Mouse (Mus musculus) hindbrain, postnatal 0 days (tissue): Measurements from ENCODE around the gene Igsf3. TPM values are rescaled to one million over a fixed set of nuclear protein-coding genes. Genes with fewer than 3 reads are reported as not detected.
A peak's percentile ranks its signal among the peaks of the same experiment; 100 is the strongest.

Experiments used
- ATAC-seq: fragments of 200-750 bp; cut with Nextera tagmentation; 2 replicates; pipeline ENCODE4 v1.8.0; 2017; ENCODE audit warnings: mild to moderate bottlenecking, moderate TSS enrichment, moderate library complexity
- DNase-seq: peaks from one replicate; pipeline ENCODE4 v3.0.0-alpha.2; 2015; ENCODE audit warnings: low spot score
- H3K27ac ChIP-seq: fragments of 300-500 bp; sonication (generic); 2 replicates; pipeline ENCODE4 v1.5.1; 2014; ENCODE audit warnings: mild to moderate bottlenecking
- H3K27me3 ChIP-seq: fragments of 300-500 bp; sonication (generic); 2 replicates; pipeline ENCODE4 v1.6.1; 2014; ENCODE audit warnings: low read length, mixed read lengths; ENCODE audit not compliant: insufficient read depth
- H3K36me3 ChIP-seq: fragments of 300-500 bp; sonication (generic); 2 replicates; pipeline ENCODE4 v1.6.1; 2014; ENCODE audit warnings: low read length, mixed read lengths; ENCODE audit not compliant: insufficient read depth
- H3K4me1 ChIP-seq: fragments of 300-500 bp; sonication (generic); 2 replicates; pipeline ENCODE4 v1.6.1; 2014; ENCODE audit warnings: antibody characterized with exemption, low read length, mixed read lengths; ENCODE audit not compliant: insufficient read depth
- H3K4me2 ChIP-seq: fragments of 300-500 bp; sonication (generic); 2 replicates; pipeline ENCODE4 v1.6.1; 2014; ENCODE audit warnings: low read depth, mild to moderate bottlenecking, low read length, moderate library complexity, mixed read lengths
- H3K4me3 ChIP-seq: fragments of 300-500 bp; sonication (generic); 2 replicates; pipeline ENCODE4 v1.5.1; 2014; ENCODE audit warnings: low read length
- H3K9ac ChIP-seq: fragments of 300-500 bp; sonication (generic); replicated peaks from 2 replicates; pipeline ENCODE4 v1.6.1; 2014; ENCODE audit warnings: mild to moderate bottlenecking, low read length, moderate library complexity, mixed read lengths
- H3K9me3 ChIP-seq: fragments of 300-500 bp; sonication (generic); 2 replicates; pipeline ENCODE4 v1.6.1; 2016; ENCODE audit warnings: low read length, mixed read lengths
- CTCF ChIP-seq: IDR thresholded peaks from 2 replicates; pipeline ENCODE4 v1.5.1; 2016; ENCODE audit warnings: antibody characterized with exemption, control low read depth, low read depth
- WGBS: fragments of 180-500 bp; shearing (Covaris S2); extraction: QIAGEN DNeasy Blood & Tissue Kit; methylation state at CpG from one replicate; pipeline ENCODE4 v1.1.7; 2014; 5-methylcytosine and 5-hydroxymethylcytosine counted together
- polyA plus RNA-seq: library from polyadenylated mRNA; unstranded; fragments of >200 nt; fragmentation: Nextera tagmentation; extraction: Ambion mirVana; gene quantifications from 2 replicates; pipeline ENCODE4 v1.2.1, GENCODE M21; 2015
- total RNA-seq: library from RNA; depleted of rRNA; stranded (reverse); fragments of >200 nt; gene quantifications from 2 replicates; pipeline ENCODE4 v1.2.3, GENCODE M21; 2014

Igsf3 gene
- total and polyA plus RNA-seq, 2 experiments from 2014 or later, result 65.7 to 76.3 TPM

DNA sequence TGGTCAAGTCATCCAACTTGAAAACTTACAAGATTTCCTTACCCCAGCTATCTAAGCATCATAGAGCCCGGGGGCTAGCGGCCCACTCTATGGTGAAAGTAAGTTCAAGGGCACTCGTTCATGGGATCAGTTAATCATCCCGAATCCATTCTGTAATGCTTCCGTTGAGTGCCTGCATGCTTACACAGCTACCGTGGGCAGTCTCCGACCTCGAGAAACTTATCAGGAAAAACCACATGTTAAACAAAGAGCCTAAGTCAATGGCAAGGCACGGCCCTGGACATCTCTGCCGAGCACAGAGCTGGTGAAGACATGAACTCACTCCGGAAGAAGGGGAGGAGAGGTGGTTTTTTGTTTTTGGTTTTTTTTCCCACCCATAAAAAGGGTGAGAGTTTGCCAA, 9.5 kb upstream of the Igsf3 start:
- H3K9me3 ChIP-seq, result no peaks in the 10 kb centered on the region
- peaks cover 11% of the 10 kb centered on the region for H3K4me1 ChIP-seq
- H3K9ac ChIP-seq, result no peak overlapping the region
- H3K27me3 ChIP-seq, result no peaks in the 10 kb centered on the region
- H3K27ac ChIP-seq, result no peak overlapping the region
- ATAC-seq, result no peak
- H3K4me2 ChIP-seq, result no peak overlapping the region
- TF ChIP-seq CTCF, result no peak
- 86% methylated on average over 11 of the region's 11 CpGs for WGBS
- DNase-seq, result no peak
- H3K36me3 ChIP-seq, result no peaks in the 10 kb centered on the region
- no peak overlapping the region for H3K4me3 ChIP-seq

DNA sequence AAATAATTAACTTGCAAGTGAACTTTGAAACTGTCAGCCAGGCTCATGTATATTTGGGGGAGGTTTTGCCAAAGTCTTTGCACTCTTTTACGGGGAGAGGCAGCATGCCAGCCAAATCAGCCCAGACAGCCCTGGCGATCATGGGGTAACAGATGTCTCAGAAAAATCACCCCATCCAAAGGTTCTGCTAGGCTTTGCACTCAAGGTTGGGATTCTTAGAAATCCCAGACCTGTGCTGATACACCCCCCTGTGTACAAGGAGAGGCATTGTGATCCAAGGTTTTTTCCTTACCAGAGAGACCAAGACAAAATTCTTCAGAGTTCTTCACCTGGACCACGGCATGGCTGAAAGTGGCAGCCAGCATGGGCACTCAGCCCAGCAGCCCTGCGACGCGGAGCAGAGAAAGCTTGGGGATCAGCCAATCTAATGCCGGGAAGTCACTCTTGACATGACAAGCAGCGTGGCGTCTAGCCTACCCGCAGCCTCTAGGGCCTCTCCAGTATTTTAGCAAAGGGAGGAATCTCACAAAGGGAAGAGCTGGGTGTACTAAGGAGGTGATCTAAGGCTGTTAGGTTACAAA, 7.5 kb upstream of the Igsf3 start:
- ATAC-seq (no peak), DNase-seq (peak; percentile 70)
- Histone ChIP-seq H3K36me3 (no peaks in the 10 kb centered on the region), H3K4me3 (no peak overlapping the region), H3K4me1 (peaks cover 11% of the 10 kb centered on the region), H3K4me2 (peak overlapping the region; percentile 24), H3K27ac (no peak overlapping the region), H3K9me3 (no peaks in the 10 kb centered on the region), H3K27me3 (no peaks in the 10 kb centered on the region), H3K9ac (no peak overlapping the region)
- peak; percentile 21; the same call in 1 of the 2 replicates for TF ChIP-seq CTCF
- 20% methylated on average over 10 of the region's 10 CpGs for WGBS

DNA sequence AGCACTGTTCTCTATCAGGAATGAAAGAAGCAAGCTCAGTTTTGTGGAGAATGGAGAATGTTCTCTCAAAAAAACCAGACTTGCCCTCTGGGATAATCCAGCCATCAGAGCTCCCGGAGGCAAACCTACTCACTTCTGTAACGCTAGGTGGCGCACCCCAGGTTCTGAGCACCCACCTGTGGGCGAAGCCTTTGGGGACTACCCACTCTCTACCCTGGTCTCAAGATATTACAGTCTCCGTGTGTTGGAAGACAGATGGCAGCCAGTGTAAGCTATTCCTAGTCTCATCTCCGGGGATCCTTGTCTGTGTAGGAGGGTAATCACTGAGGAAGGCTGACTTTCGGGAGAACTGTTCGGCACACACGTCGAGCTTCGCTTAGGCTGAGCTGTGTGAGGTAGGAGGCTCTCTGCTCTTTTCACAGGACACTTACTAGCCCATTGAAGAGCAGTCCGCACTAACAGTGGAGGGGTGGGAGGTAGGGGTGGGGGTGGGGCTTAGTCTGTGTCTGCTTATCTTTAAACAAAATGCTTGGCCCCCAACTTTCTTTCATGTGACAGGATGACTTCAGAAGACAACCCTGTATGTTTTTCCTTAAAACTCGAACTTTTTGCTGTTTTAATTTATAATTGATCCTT, 4.4 kb upstream of the Igsf3 start:
- no peak overlapping the region for H3K27ac ChIP-seq
- no peak overlapping the region for H3K4me2 ChIP-seq
- H3K27me3 ChIP-seq, result no peaks in the 10 kb centered on the region
- H3K9ac ChIP-seq, result no peak overlapping the region
- TF ChIP-seq CTCF, result peak; percentile 76
- no peaks in the 10 kb centered on the region for H3K9me3 ChIP-seq
- WGBS, result 41% methylated on average over 13 of the region's 13 CpGs
- ATAC-seq (no peak), DNase-seq (peak; percentile 67)
- peaks cover 5% of the 10 kb centered on the region; the same call in 1 of the 2 replicates for H3K4me1 ChIP-seq
- no peak overlapping the region for H3K4me3 ChIP-seq
- H3K36me3 ChIP-seq, result no peaks in the 10 kb centered on the region

DNA sequence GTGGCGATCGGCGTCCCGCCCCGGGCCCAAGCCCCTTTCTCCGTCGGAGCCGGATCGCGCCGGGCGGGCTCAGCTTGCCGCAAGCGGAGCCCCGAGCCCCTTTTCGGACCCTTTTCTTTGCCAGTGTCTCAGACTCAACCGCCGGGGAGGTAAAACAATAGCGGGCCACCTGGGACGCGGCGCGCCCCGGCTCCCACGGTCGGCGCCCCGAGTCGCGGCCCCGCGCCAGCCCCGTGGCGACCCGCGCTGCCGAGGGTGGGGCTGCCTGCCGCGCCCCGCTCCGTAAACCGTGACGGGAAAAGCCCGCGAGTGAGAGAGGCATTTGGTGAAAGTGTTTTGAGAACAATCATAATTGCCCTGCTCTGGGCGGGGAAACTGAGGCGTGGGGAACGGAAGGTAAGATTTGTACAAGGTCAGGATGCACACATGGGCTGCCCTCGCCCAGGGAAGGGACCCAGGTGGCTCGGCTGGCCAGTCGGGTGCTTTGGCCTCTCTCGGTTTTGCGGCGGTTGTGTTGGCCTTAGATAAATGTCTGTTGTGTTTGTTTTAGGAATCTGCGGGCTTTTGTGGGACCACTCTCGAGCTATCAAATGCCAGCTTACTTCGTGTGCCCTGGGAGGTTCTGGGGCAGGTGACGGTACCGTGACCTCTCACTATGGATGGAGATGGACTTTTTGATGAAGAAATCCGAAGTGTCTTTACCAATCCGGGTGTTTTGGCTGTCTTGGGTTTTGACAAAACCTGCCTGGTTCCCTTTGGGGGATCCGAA, 557 bp downstream of the Igsf3 start:
- DNase-seq (no peak), ATAC-seq (peak; percentile 27)
- peak overlapping the region; percentile 77 for H3K27ac ChIP-seq
- H3K27me3 ChIP-seq, result no peaks in the 10 kb centered on the region
- TF ChIP-seq CTCF, result no peak
- H3K4me3 ChIP-seq, result peak overlapping the region; percentile 88
- H3K9ac ChIP-seq, result peak overlapping the region; percentile 87
- H3K9me3 ChIP-seq, result no peaks in the 10 kb centered on the region
- WGBS, result 1% methylated on average over 60 of the region's 62 CpGs
- H3K36me3 ChIP-seq, result no peaks in the 10 kb centered on the region
- H3K4me1 ChIP-seq, result peaks cover 27% of the 10 kb centered on the region
- H3K4me2 ChIP-seq, result peak overlapping the region; percentile 93

DNA sequence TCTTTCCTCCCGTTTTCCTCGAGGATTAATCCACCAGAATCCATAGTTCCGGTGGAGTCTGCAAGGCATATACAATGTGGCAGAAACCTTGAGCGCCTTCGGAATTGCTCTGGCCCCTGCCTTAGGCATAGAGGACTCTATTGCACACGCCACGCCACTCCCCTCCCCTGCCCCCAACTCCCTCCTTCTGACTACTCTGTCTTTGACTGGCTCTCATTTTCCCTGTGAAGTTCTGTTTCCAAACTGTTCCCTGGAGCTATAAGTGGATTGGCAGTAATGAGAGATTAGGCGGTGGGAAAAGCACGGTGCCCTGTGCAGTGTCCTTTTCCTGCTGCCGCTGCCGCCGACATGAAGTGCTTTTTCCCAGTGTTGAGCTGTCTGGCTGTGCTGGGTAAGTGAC, 1.2 kb downstream of the Igsf3 start:
- Histone ChIP-seq H3K36me3 (no peaks in the 10 kb centered on the region), H3K4me2 (peak overlapping the region; percentile 93), H3K4me1 (peaks cover 34% of the 10 kb centered on the region), H3K9me3 (no peaks in the 10 kb centered on the region), H3K4me3 (peak overlapping the region; percentile 88), H3K9ac (peak overlapping the region; percentile 87), H3K27ac (peak overlapping the region; percentile 77; the same call in 1 of the 2 replicates), H3K27me3 (no peaks in the 10 kb centered on the region)
- under 1% methylated on average over 12 of the region's 12 CpGs for WGBS
- DNase-seq (peak; percentile 69), ATAC-seq (peak; percentile 53; the same call in 1 of the 2 replicates)
- TF ChIP-seq CTCF, result no peak

DNA sequence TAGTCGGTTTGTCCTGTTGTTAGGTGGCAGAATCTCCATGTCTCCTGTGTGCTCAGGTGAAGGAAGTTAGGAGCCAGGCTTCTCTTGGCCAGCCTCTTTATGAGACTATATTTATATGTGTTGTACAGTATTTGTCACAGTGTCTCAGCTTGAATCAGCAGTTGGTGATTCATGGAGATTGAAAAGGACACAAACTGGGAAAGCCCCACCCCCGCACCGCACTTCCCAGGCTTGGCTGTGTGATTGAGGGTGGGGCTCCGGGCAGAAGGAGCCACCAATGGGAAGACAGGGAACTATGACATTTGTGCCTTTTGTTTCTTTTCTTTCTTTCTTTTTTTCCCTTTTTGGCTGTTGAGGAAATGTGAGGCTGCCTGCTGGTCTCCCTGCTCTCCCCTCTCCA, 2.9 kb downstream of the Igsf3 start:
- H3K27me3 ChIP-seq, result no peaks in the 10 kb centered on the region
- ATAC-seq (no peak), DNase-seq (peak; percentile 39)
- no peaks in the 10 kb centered on the region for H3K9me3 ChIP-seq
- H3K4me3 ChIP-seq, result peak overlapping the region; percentile 88
- 12% methylated on average over 4 of the region's 4 CpGs for WGBS
- peak overlapping the region; percentile 87; the same call in 1 of the 2 replicates for H3K9ac ChIP-seq
- peaks cover 37% of the 10 kb centered on the region for H3K4me1 ChIP-seq
- no peak for TF ChIP-seq CTCF
- H3K4me2 ChIP-seq, result peak overlapping the region; percentile 93
- no peak overlapping the region for H3K27ac ChIP-seq
- H3K36me3 ChIP-seq, result no peaks in the 10 kb centered on the region
